Mouse (Mus musculus) C2C12 (cell line): Measurements from ENCODE around the gene Rnf2. TPM values are rescaled to one million over a fixed set of nuclear protein-coding genes. Genes with fewer than 3 reads are reported as not detected.

Experiments used
- H3K27me3 ChIP-seq: one replicate; pipeline ENCODE4 v1.6.1; 2011; ENCODE audit not compliant: control insufficient read depth, insufficient read depth, insufficient read length
- H3K36me3 ChIP-seq: one replicate; pipeline ENCODE4 v1.6.1; 2011; ENCODE audit not compliant: control insufficient read depth, insufficient read depth
- H3K4me3 ChIP-seq: one replicate; pipeline ENCODE4 v1.5.1; 2011; ENCODE audit warnings: mild to moderate bottlenecking, control low read depth; ENCODE audit not compliant: poor library complexity, insufficient read depth, severe bottlenecking
- H3K79me2 ChIP-seq: one replicate; pipeline ENCODE4 v1.6.1; 2011; ENCODE audit not compliant: control insufficient read depth, insufficient read depth
- H3K79me3 ChIP-seq: one replicate; pipeline ENCODE4 v1.6.1; 2011; ENCODE audit warnings: low read depth, control low read depth
- H3ac ChIP-seq: one replicate; pipeline ENCODE3; 2011; ENCODE audit warnings: low read depth; ENCODE audit not compliant: control insufficient read depth, insufficient read length
- CEBPB ChIP-seq: IDR thresholded peaks from one replicate; pipeline ENCODE4 v1.6.1; 2011; ENCODE audit warnings: low read depth, mild to moderate bottlenecking, control low read depth, moderate library complexity
- CTCF ChIP-seq: IDR thresholded peaks from one replicate; pipeline ENCODE4 v1.5.1; 2011; ENCODE audit not compliant: control insufficient read depth, insufficient read depth, insufficient read length
- FOSL1 ChIP-seq: IDR thresholded peaks from one replicate; pipeline ENCODE4 v1.8.0; 2011; ENCODE audit warnings: mild to moderate bottlenecking, low read length; ENCODE audit not compliant: poor library complexity, insufficient read depth, severe bottlenecking
- MAX ChIP-seq: IDR thresholded peaks from one replicate; pipeline ENCODE4 v1.6.1; 2011; ENCODE audit warnings: mild to moderate bottlenecking, control low read depth
- MYOD1 ChIP-seq: IDR thresholded peaks from one replicate; pipeline ENCODE4 v1.6.1; 2011; ENCODE audit warnings: low read depth; ENCODE audit not compliant: control insufficient read depth, insufficient read length
- MYOG ChIP-seq: IDR thresholded peaks from one replicate; pipeline ENCODE4 v1.6.1; 2011; ENCODE audit not compliant: control insufficient read depth, insufficient read length; ENCODE audit errors: extremely low read depth
- USF1 ChIP-seq: IDR thresholded peaks from one replicate; pipeline ENCODE4 v1.6.1; 2011; ENCODE audit warnings: low read depth, mild to moderate bottlenecking, control low read depth, moderate library complexity
- polyA plus RNA-seq: library from polyadenylated mRNA; unstranded; fragments of >200 nt; fragmentation: generic; extraction: Trizol; gene quantifications from one replicate; pipeline ENCODE4 v1.2.1, GENCODE M21; 2012; ENCODE audit warnings: missing spikeins

The Rnf2 gene
- polyA plus RNA-seq, 1 experiment: 10.7 TPM

- Histone ChIP-seq H3K27me3 (no peaks in the 10 kb centered on the region), H3ac (no peak overlapping the region), H3K4me3 (no peak overlapping the region), H3K36me3 (no peaks in the 10 kb centered on the region), H3K79me2 (no peaks in the 10 kb centered on the region), H3K79me3 (no peaks in the 10 kb centered on the region)
- TF ChIP-seq FOSL1: no peak
- no peak for TF ChIP-seq CTCF
- TF ChIP-seq MYOD1: no peak
- TF ChIP-seq MYOG: no peak
- TF ChIP-seq CEBPB: no peak
- TF ChIP-seq USF1: no peak
- TF ChIP-seq MAX: no peak
Measured at GRCm38 (mm10) chr1:151543796-151544477, 43.2 kb upstream of the Rnf2 start.

- no peaks in the 10 kb centered on the region for H3K36me3 ChIP-seq
- no peaks in the 10 kb centered on the region for H3K79me3 ChIP-seq
- H3ac ChIP-seq: no peak overlapping the region
- H3K27me3 ChIP-seq: no peaks in the 10 kb centered on the region
- H3K4me3 ChIP-seq: no peak overlapping the region
- H3K79me2 ChIP-seq: no peaks in the 10 kb centered on the region
- TF ChIP-seq CEBPB (no peak), MYOD1 (no peak), CTCF (no peak), USF1 (no peak), MYOG (no peak)
Measured at GRCm38 (mm10) chr1:151526701-151527100, 25.9 kb upstream of the Rnf2 start.

- no peak for TF ChIP-seq FOSL1
- no peak for TF ChIP-seq MYOG
- no peak for TF ChIP-seq MAX
- TF ChIP-seq CTCF: no peak
- TF ChIP-seq CEBPB: no peak
- TF ChIP-seq MYOD1: no peak
- TF ChIP-seq USF1: no peak
- H3K36me3 ChIP-seq: no peaks in the 10 kb centered on the region
- no peaks in the 10 kb centered on the region for H3K27me3 ChIP-seq
- H3K79me2 ChIP-seq: no peaks in the 10 kb centered on the region
- H3K4me3 ChIP-seq: no peak overlapping the region
- no peaks in the 10 kb centered on the region for H3K79me3 ChIP-seq
- no peak overlapping the region for H3ac ChIP-seq
Measured at GRCm38 (mm10) chr1:151517571-151518250, 17.0 kb upstream of the Rnf2 start.

GRCm38 (mm10) chr1:151516871-151517270 is 16.1 kb upstream of the Rnf2 start:
- no peak for TF ChIP-seq MYOD1
- no peak for TF ChIP-seq USF1
- no peak for TF ChIP-seq CEBPB
- no peak for TF ChIP-seq FOSL1
- no peak for TF ChIP-seq MYOG
- TF ChIP-seq CTCF: no peak
- TF ChIP-seq MAX: no peak
- no peaks in the 10 kb centered on the region for H3K36me3 ChIP-seq
- H3K79me2 ChIP-seq: no peaks in the 10 kb centered on the region
- no peak overlapping the region for H3ac ChIP-seq
- H3K79me3 ChIP-seq: no peaks in the 10 kb centered on the region
- H3K27me3 ChIP-seq: no peaks in the 10 kb centered on the region
- H3K4me3 ChIP-seq: no peak overlapping the region

GRCm38 (mm10) chr1:151515733-151516132 is 15.0 kb upstream of the Rnf2 start:
- TF ChIP-seq MYOG (no peak), FOSL1 (no peak), MYOD1 (no peak), CTCF (no peak), CEBPB (no peak), USF1 (no peak), MAX (no peak)
- H3K4me3 ChIP-seq: no peak overlapping the region
- H3K36me3 ChIP-seq: no peaks in the 10 kb centered on the region
- H3K79me3 ChIP-seq: no peaks in the 10 kb centered on the region
- H3ac ChIP-seq: no peak overlapping the region
- H3K27me3 ChIP-seq: no peaks in the 10 kb centered on the region
- no peaks in the 10 kb centered on the region for H3K79me2 ChIP-seq

- Histone ChIP-seq H3K27me3 (no peaks in the 10 kb centered on the region), H3ac (no peak overlapping the region), H3K4me3 (no peak overlapping the region), H3K79me3 (no peaks in the 10 kb centered on the region), H3K79me2 (no peaks in the 10 kb centered on the region), H3K36me3 (no peaks in the 10 kb centered on the region)
- TF ChIP-seq CTCF: no peak
Measured at GRCm38 (mm10) chr1:151514119-151514518, 13.4 kb upstream of the Rnf2 start.
